Mouse (Mus musculus) lung, postnatal 0 days (tissue): ENCODE data around the gene Prdm16. TPM values are rescaled to one million over a fixed set of nuclear protein-coding genes. Genes with fewer than 3 reads are reported as not detected.

Experiments used
- ATAC-seq: fragments of 200-750 bp; cut with Nextera tagmentation; 2 replicates; pipeline ENCODE4 v1.8.0; 2017; ENCODE audit warnings: moderate library complexity
- DNase-seq: peaks from one replicate; pipeline ENCODE4 v3.0.0-alpha.2; 2016; ENCODE audit warnings: low spot score
- H3K27ac ChIP-seq: fragments of 300-500 bp; sonication (generic); 2 replicates; pipeline ENCODE4 v1.5.1; 2014; ENCODE audit warnings: antibody characterized with exemption, mild to moderate bottlenecking, low read length, mixed read lengths
- H3K27me3 ChIP-seq: fragments of 300-500 bp; sonication (generic); replicated peaks from 2 replicates; pipeline ENCODE4 v1.6.1; 2014; ENCODE audit warnings: low read length, mixed read lengths; ENCODE audit not compliant: insufficient read depth
- H3K36me3 ChIP-seq: fragments of 300-500 bp; sonication (generic); 2 replicates; pipeline ENCODE4 v1.6.1; 2014; ENCODE audit warnings: low read length, mixed read lengths; ENCODE audit not compliant: insufficient read depth
- H3K4me1 ChIP-seq: fragments of 300-500 bp; sonication (generic); 2 replicates; pipeline ENCODE4 v1.6.1; 2014; ENCODE audit warnings: antibody characterized with exemption, low read depth, low read length, mixed read lengths; ENCODE audit not compliant: insufficient read depth
- H3K4me2 ChIP-seq: fragments of 300-500 bp; sonication (generic); replicated peaks from 2 replicates; pipeline ENCODE4 v1.6.1; 2014; ENCODE audit warnings: low read depth, mild to moderate bottlenecking, low read length, moderate library complexity, mixed read lengths
- H3K4me3 ChIP-seq: fragments of 300-500 bp; sonication (generic); 2 replicates; pipeline ENCODE4 v1.5.1; 2014; ENCODE audit warnings: low read depth, low read length
- H3K9ac ChIP-seq: fragments of 300-500 bp; sonication (generic); replicated peaks from 2 replicates; pipeline ENCODE4 v1.6.1; 2014; ENCODE audit warnings: low read depth, mild to moderate bottlenecking
- H3K9me3 ChIP-seq: fragments of 300-500 bp; sonication (generic); 2 replicates; pipeline ENCODE4 v1.6.1; 2016; ENCODE audit warnings: low read length, mixed read lengths
- CTCF ChIP-seq: IDR thresholded peaks from 2 replicates; pipeline ENCODE4 v1.5.1; 2016; ENCODE audit warnings: antibody characterized with exemption, mild to moderate bottlenecking
- EP300 ChIP-seq: IDR thresholded peaks from 2 replicates; pipeline ENCODE4 v1.6.1; 2016; ENCODE audit warnings: antibody characterized with exemption, mild to moderate bottlenecking, control low read depth
- WGBS: fragments of 180-500 bp; shearing (Covaris S2); extraction: QIAGEN DNeasy Blood & Tissue Kit; methylation state at CpG from one replicate; pipeline ENCODE4 v1.1.7; 2014; 5-methylcytosine and 5-hydroxymethylcytosine counted together
- polyA plus RNA-seq: library from polyadenylated mRNA; unstranded; fragments of >200 nt; fragmentation: Nextera tagmentation; extraction: Ambion mirVana; gene quantifications from 2 replicates; pipeline ENCODE4 v1.2.1, GENCODE M21; 2015

The Prdm16 gene
- polyA plus RNA-seq, 1 experiment from 2014 or later: 15.2 TPM

DNA sequence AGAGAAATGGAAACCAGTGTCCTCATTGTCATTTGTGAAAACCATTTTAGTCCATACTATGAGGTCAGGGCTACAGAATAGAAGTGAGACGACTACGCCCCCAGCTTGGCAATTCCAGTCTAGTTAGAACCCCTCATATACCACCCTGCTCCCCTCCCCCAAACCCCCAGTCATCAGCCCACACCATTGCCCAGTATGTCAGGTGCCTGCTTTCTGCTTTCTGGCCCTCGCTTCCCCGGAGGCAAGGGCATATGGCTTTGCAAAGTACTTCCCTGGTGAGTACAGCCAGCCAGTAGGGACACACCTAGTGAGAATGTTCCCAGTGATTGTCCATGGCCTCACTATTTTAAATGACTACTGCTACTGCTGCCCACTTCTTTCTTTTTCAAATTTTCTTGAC is 37.3 kb upstream of the Prdm16 start:
- no peak for TF ChIP-seq EP300
- TF ChIP-seq CTCF: no peak
- Histone ChIP-seq H3K9ac (no peak overlapping the region), H3K4me3 (no peak overlapping the region), H3K27me3 (no peaks in the 10 kb centered on the region; the same call in 1 of the 2 replicates), H3K27ac (no peak overlapping the region), H3K4me1 (no peaks in the 10 kb centered on the region), H3K9me3 (no peaks in the 10 kb centered on the region), H3K36me3 (no peaks in the 10 kb centered on the region), H3K4me2 (no peak overlapping the region)
- 81% methylated on average over 4 of the region's 4 CpGs for WGBS
- DNase-seq: no peak
- ATAC-seq: no peak

DNA sequence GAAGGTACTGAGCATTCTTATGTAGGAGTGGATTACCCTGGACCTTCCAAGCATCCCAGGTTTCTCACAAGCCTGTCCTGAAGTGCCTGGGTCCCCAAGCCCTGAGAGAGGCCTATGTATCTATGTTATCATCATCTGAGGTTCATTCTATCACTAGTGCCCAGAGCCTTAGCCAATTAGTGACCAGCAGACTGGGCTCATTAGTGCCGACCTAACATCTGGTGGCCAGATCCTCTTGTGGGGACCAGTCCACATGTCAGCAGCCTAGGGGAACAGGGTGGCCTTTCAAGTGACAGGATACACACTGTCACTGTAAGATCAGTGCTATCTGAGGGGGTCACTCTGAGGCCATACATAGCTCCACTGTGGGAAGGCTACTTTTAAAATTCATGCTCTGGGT is 35.4 kb upstream of the Prdm16 start:
- no peaks in the 10 kb centered on the region for H3K36me3 ChIP-seq
- WGBS: 46% methylated on average over 1 of the region's 1 CpGs
- H3K27ac ChIP-seq: no peak overlapping the region
- no peaks in the 10 kb centered on the region for H3K4me1 ChIP-seq
- DNase-seq (no peak), ATAC-seq (no peak)
- H3K4me3 ChIP-seq: no peak overlapping the region
- no peaks in the 10 kb centered on the region for H3K9me3 ChIP-seq
- H3K27me3 ChIP-seq: no peaks in the 10 kb centered on the region; the same call in 1 of the 2 replicates
- no peak overlapping the region for H3K9ac ChIP-seq
- TF ChIP-seq EP300 (no peak), CTCF (no peak)
- H3K4me2 ChIP-seq: no peak overlapping the region

DNA sequence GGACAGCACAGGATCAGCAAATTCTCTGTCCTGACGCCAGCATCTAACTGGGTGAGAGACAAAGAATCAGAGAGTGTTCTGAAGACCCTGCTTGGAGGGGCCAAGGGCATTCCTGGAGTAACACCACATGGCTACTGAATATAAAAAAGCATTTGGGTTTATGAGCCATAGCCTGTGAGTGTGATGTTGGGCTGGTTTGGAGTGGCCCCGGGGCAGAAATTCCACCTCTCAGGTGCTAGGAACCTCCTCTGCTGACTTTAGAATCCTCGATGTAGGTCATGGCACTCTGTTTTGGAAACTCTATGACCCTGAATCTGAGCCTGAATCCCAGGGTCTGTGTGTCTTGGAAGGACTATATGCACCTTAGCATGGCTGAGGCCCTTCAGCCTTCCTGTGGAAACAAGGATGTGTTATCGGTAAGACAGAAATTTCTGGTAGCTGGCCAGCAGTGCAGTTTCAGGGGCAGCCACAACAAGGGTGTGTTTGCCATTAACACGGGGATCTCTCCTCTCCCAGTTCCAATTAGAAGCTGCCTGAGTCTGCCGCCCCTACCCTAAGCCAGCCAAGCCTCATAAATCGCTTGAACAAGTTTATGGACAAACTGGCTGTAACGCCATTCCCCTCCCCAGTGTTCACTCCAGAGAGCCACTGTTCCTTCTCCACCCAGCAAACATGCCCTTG is 34.7 kb upstream of the Prdm16 start:
- no peak overlapping the region for H3K4me2 ChIP-seq
- 52% methylated on average over 8 of the region's 8 CpGs for WGBS
- no peak overlapping the region for H3K4me3 ChIP-seq
- no peak overlapping the region for H3K27ac ChIP-seq
- no peak for DNase-seq
- H3K36me3 ChIP-seq: no peaks in the 10 kb centered on the region
- TF ChIP-seq EP300: no peak
- TF ChIP-seq CTCF: no peak
- no peaks in the 10 kb centered on the region for H3K9me3 ChIP-seq
- no peak overlapping the region for H3K9ac ChIP-seq
- H3K27me3 ChIP-seq: no peaks in the 10 kb centered on the region; the same call in 1 of the 2 replicates
- H3K4me1 ChIP-seq: no peaks in the 10 kb centered on the region
- ATAC-seq: no peak

DNA sequence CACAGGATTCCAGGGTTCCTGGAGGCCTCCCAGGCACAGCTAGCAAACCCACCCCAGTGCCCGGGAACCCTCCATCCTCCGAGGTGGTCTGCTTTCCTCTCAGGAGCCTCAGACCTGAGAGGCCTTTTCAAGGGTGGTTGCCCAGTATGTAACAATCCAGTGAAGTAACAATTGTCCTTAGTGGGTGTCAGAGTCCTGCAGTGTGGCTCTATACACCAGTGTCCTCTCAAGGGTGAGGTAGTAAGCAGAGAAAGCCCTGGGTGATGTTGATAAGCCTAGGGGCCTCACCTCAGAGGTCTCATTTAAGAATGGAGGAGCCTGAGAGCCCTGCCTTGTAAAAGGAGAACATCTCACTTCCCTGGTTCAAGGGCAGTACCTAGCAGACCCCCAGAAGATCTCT is 31.1 kb upstream of the Prdm16 start, which contains the start of gene Actrt2:
Actrt2 (minus strand) TSS at position 101 of the 400 bp plus-strand sequence.
- DNase-seq: no peak
- no peak for TF ChIP-seq CTCF
- no peak for TF ChIP-seq EP300
- H3K27me3 ChIP-seq: no peaks in the 10 kb centered on the region
- no peak for ATAC-seq
- H3K4me2 ChIP-seq: no peak within 1 kb of the TSS
- no peak within 1 kb of the TSS for H3K4me3 ChIP-seq
- H3K4me1 ChIP-seq: no peaks in the 10 kb centered on the region
- no peaks in the 10 kb centered on the region for H3K36me3 ChIP-seq
- 91% methylated on average over 2 of the region's 2 CpGs for WGBS
- H3K9ac ChIP-seq: no peak within 1 kb of the TSS
- H3K27ac ChIP-seq: no peak within 1 kb of the TSS
- no peaks in the 10 kb centered on the region for H3K9me3 ChIP-seq

DNA sequence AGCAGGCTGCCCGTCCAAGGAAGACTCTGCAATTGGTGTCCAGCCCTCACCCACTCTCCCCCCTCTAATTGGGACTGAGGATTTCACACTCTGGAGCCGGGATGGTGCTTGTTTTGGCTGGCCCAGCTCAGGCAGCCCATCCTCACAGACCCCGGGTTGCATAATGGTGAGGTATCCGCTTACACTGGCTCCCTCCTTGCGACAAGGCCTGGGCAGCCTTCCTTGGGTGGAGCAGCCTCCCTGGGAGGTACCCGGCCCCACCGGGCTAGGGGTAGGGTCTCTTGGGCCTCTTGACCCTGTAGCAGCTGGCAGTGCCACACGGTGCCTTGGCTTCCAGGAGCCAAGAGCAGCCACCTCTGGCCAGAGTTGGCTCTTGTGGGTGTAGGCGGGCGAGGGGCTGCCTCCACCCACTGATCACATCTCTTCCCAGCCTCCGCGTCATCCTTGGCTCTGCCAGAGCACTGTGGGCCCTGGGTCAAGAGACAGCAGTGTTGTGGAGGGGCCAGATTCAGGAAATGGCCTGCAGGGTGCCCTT is 26.1 kb upstream of the Prdm16 start:
- no peaks in the 10 kb centered on the region for H3K27me3 ChIP-seq
- no peaks in the 10 kb centered on the region for H3K4me1 ChIP-seq
- 67% methylated on average over 12 of the region's 12 CpGs for WGBS

DNA sequence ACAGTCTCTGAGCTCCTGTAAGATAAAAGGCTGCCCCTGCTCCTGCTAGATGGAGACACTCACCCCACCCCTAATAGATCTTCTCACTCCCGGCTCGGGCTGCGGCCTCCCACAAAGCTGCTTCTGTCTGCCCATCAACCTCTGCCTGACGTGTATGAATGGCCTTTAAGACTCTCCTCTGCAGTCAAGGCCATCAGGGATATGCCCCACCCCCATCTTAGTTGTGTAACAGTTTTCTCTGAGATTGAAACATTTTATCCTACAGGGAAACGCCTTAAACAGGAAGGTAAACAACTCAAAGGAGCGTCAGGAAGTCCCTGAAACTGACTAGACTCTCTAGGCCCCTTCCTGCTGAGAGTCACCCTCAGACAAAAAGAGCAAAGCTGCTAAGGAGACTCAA is 24.6 kb upstream of the Prdm16 start:
- no peaks in the 10 kb centered on the region for H3K27me3 ChIP-seq
- no peak overlapping the region for H3K4me3 ChIP-seq
- H3K4me2 ChIP-seq: no peak overlapping the region
- DNase-seq (no peak), ATAC-seq (no peak)
- H3K4me1 ChIP-seq: no peaks in the 10 kb centered on the region
- TF ChIP-seq CTCF: no peak
- WGBS: 25% methylated on average over 6 of the region's 6 CpGs
- no peak overlapping the region for H3K9ac ChIP-seq
- H3K36me3 ChIP-seq: no peaks in the 10 kb centered on the region
- H3K9me3 ChIP-seq: no peaks in the 10 kb centered on the region
- H3K27ac ChIP-seq: no peak overlapping the region

More for the DNA sequence above, 26.1 kb upstream of the Prdm16 start:
- Histone ChIP-seq H3K36me3 (no peaks in the 10 kb centered on the region), H3K27ac (no peak overlapping the region), H3K4me2 (no peak overlapping the region), H3K9ac (no peak overlapping the region), H3K4me3 (no peak overlapping the region), H3K9me3 (no peaks in the 10 kb centered on the region)
- DNase-seq (no peak), ATAC-seq (no peak)
- no peak for TF ChIP-seq CTCF
- TF ChIP-seq EP300: no peak
